Mouse (Mus musculus): Measurements from ENCODE around the gene Myt1l.

Myt1l gene

DNA sequence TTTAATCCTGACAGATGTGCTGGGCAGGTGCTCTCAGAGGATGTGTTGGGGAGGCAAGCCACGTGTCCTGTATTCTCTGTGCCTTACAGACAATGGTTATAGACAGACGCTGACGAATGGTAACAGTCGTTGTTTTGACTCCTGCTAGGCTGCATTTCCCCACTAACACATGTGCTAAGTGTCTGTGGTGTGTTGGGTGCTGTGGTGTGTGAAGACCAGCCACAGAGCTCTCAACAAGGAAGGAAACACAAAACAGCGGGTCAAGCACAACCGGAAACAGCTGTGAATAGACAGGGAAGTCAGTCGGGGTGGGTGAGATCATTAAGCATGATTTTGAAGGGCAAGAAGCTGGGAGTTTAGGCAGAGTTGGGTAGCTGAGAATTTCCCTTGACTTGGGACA, 41.1 kb downstream of the Myt1l start:
- no peak for DNase-seq

DNA sequence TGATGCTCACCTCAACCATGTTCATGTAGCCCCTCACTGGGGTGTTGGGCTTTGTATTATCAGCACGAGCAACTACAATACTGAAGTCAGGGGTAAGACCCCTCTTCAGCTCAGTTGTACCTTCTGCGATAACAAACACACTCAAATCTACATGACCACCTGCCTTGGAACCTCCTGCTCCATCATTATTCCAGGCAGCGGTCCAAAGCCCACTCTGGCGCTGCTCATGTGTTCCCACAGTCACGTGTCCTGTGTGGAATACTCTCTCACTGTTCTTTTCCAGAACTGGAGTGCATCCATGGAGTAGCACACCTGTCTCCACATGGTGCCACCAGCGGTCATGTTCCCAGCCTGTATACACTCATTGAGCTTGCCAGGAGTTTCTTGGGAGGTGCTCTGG, 42.2 kb downstream of the Myt1l start:
- DNase-seq, result no peak

DNA sequence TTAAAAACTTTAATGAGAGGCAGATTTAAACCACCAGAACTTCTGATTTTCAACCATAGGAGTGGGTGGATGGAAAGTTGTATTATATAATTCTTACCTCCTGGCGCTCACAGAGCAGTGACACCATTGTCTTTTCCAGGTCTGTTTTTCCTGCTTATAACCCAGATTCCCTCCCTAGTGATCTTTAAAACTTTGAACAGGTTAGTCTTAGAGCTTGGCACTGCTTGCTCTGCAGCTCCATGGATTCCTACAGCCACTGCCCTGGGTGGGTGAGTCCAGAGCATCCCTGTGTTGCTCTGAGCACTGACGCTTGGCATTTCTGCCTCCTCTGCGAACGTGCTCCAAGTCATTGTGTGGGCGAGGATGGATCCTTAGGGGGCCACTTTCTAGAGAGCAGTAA, 43.4 kb downstream of the Myt1l start:
- DNase-seq, result no peak

DNA sequence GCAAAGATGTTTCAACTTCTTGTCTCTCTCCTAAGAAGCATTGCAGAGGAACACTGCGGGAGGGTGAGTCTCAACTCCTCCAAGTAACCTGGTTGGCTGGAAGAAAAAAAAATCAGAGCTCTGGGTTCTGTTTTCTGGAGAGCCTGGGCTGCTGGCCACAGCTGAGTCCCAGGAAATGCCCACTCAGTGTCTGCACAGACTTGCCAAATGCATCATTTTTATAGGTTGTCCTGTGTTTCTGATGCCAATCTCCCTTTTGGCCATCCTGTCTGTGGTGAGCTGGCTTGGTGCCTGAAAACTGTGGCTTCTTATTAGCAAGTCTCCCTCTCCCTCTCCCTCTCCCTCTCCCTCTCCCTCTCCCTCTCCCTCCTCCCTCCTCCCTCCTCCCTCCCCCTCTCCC, 65.6 kb downstream of the Myt1l start:
- DNase-seq, result peak; percentile 61 to 67

DNA sequence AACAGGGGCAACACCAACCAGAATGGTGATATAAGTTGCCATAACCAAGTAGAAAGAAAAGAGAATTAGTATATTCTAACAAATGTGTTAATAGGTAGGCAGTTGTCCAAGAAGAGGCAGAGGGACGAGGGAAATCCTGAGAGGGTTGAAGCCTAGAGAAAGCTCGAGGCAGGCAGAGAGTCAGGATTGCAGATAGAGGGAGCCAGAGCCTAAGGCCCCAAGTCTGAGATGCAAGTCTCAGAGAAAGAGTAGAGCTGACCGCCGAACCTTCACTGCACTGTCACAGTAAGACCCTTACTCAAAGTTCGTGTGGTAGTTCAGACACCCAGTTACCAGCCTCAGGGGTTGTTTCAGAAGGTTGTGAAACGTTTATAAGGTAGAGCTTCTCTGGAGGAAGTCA, 71.7 kb downstream of the Myt1l start:
- DNase-seq, result no peak

DNA sequence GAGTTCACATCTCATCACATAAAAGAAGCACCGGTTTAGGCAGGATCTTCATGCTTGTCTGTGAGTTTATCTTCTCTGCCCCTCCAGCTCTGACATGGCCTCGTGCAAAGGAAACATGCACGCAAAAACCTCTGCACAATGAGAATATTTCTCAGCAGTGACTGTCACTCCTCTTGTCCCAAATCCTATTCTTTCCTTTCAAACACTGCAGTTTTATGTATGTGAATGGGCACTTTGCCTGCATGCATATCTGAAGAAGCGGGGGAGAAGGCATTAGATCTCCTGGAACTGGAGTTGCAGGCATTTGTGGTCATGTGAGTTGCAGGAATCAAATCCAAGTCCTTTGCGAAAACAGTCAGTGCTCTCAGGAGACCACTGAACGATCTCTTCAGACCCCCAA, 73.0 kb downstream of the Myt1l start:
- DNase-seq, result no peak

DNA sequence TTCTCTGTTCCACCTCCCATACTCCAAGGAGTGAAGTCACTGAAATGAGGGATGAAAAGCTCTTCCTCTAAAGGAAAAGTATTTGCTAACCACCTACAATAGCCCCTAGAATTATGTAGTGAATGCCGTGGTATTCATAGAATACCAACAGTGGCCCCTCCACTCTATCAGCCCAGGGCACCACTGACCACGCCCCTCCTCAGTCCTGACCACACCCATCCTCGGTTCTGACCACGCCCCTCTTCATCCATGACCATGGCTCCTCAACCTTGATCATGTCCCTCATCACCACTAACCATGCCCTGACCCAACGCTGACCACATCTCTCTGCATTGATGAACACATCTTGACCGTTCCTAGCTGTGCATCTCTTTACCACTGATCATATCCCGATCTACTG, 76.5 kb downstream of the Myt1l start:
- DNase-seq, result no peak

DNA sequence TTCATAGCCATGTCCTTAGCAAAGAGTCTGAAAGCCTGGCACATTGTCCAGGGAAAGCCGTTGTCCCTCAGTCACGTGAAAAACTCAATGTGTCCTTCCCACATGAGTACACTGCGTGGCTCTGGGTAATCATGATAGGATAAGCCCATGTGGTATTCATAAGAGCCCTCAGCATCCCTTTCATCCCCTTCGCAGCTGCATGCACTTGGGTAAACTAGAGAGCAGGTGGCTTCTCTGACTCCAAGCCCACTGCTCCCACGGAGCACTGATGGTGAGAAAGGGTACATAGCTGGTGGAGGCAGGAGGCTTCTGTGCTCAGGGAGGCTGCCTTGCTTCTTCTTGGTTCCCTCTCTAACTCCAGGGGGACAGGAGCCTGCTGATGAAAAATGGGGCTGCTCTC, 76.9 kb downstream of the Myt1l start:
- no peak for DNase-seq

DNA sequence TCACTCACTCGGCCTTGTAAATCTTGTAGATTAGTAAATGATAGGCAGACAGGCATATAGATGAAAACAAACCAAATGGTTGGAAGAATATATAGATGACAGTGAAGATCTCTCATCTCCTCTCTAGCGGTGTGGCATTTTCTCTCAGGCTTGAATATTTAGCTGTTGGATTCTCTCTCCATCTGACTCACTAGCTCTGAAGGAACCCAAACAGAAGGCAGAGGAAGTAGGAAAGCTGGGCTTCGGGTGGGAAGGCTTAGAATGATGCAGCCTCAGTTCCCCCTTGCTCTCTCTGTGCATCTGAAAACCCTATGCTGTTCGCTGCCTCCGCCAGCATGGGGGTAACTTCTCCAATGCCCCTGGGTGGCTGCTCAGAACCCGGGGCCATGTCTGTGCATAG, 78.0 kb downstream of the Myt1l start:
- DNase-seq, result no peak

DNA sequence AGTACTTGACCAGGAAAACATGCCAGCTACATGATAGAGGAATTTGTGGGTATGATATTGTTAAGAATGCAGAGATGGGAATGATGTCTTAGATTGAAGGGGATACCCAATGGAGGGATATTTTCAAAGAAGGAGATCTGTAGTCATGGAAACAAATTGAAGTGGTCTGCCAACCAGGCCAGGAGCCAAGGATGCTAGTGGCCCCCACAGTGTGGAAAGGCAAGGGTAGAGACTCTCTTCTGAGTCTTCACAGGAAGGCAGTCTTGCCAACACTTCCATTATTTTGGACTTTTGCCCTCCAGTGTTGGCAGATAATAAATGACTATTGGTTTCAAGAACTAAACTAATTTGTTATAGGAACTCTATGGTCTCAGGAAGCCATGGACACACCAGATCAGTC, 89.6 kb downstream of the Myt1l start:
- no peak for DNase-seq

DNA sequence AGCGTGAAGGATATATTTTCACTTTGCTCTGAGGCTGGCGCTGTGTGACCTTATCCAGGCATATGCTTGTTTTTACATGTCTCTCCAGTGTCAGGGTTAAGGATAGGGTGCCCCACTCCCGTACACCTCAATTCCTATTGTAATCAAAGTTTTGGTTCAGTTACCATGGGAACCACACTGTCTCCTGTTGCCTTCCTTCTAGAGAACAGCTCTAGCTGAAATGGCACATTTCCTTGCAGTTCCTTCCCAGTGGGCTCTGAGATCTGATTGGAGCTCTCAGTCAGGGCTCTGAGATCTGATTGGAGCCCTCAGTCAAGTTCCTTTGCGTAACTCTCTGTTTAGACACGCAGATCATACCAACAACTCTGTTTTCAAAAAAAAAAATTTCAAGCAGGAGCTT, 93.3 kb downstream of the Myt1l start:
- DNase-seq, result no peak

DNA sequence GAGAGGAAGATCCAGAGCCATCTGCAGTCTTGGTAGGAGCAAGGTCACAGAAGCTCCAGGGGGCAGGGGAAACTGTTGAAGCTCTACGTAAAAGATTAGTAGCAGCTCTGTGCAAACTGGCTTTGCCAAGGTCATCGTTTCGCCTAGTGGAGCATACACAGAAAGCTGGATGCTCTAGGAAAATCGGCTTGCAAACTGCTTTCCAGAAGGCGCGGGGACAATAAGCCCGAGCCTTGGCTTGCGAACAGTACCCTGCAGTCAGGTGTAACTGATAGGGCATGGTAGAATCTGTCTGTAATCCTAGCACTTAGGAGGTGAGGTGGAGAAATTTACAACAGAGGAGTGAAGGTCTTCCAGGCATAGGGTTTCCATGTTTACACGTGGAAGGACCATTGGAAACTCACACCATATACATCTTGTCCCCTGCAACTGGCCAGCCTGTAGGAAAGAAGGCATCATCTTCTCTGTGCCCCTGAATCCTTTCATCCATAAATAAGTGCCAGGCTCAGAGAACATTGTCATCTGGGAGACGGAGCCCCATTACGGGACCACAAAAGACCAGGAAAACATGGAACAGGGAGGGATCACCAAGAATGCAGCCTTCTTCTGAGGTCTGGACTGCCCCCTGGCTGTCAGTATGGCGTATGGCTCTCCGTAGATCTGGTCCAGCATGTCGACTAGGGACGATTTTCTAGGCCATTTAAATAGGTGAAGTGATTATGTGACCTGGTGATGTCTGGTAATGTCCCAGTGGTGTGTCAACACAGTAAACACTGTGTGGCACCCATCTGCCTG, 100.0 kb downstream of the Myt1l start:
- DNase-seq, result peak; percentile 47 to 49

DNA sequence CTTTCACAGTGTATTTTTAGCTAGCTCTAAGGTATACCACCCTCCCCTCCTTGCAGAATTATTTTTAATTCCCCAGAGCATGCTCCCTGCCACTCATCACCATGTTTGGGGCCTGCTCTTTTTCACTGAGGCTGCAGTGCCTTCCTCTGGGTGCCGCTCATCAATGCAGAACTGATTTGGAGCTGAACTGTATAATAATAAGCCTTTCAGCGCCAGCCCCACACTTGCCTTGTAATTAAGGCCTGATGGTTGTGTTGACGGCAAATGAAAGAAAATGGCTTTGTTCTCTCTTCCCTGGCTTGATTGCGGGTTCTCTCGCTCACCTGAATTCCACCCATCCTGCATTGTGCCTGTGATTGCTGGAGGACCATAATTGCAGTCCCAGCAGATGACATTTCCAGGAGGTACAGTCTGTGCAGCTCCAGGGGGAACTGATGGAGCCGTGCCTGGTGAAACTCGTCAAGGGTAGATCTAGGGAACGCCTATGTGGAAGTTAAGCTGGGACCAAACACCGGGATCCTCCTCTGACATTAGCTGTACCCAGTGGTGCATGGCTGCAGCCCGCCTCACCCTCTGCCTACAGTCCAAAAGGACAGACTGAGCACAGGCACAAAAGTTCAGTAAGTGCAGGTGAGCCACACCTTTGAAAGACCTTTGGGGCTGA, 101.8 kb downstream of the Myt1l start:
- DNase-seq, result no peak

DNA sequence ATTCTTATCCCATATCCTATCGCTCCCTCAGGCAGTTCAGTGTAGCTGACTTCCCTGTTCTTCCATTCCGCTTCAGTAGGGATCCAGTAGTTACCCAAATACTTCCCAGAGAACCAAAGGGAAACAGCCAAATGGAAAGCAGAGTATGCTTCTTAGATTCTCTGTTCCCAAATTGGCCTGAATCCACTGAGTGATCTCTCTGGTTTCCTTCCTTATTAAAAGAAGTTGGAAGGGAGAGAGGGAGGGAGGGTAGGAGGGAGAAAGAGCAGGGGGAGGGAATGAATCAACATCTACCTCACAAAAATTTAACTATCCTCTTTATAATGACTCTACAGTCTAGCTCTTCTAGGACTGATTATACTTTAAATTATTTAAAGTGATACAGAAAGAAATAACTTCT, 106.3 kb downstream of the Myt1l start:
- no peak for DNase-seq

DNA sequence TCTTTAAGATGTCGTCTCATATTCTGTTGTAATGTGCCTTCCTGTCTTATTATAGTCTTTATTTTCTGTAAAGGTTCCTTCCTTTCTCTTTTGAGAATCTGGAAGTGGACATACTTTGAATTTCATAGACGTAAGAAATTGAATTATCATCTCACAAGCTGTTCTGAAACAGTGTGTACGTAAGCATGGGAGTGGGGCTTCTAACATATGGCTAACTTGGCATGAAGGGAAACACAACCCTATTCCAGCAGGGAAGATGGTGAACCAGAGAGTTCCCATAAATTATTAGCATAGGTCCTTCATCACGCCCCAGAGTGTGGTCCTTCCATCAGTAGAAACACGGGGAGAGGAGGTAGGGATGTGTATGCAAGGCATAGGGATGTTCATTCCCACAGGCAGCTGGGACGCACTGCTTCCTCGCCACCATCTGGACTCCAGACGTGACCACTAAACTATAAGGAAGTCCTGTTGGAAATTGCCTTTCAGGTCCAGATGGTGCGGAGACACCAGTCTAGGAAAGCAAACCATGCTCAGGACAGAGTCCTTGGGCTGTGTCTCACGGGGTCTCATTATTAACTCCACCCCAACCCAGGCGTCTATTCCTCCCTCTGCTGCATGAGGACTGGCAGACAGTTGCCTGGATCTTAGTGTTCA, 111.5 kb downstream of the Myt1l start:
- DNase-seq, result no peak

DNA sequence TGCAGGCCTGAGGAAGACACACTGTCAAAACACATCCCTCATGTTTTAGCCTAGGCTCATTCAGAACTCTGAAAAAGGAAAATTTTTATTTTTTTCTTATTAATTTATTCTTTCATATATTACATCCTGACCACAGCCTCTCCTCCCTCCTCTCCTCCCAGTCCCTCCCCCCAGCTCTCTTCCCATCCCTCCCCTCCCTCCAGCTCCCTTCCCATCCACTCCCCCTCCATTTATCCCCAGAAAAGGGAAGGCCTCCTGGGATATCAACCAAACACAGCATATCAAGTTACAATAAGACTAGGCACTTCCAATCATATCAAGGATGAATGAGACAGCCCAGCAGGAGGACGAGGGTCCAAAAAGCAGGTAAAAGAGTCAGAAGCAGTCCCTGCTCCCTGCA, 112.0 kb downstream of the Myt1l start:
- DNase-seq, result no peak

DNA sequence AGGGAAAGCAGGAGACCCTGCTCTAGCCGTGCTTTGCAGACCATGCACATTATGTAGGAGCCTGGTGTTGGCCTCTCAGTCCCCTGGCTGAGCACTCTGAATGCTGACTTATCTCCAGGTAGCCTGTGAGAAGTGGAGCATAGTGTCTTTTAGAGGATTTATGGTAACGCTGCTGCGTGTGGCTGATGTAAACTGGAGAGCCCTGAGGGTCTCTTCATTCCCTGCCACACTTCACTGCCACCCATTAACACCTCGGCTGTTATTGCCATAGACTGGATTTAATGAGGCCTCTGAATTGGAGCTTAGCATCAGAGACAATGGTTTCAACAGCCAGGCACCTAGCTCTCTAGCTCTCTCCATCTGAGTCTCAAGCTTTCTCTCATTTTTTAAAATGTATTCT, 114.7 kb downstream of the Myt1l start:
- DNase-seq, result no peak

DNA sequence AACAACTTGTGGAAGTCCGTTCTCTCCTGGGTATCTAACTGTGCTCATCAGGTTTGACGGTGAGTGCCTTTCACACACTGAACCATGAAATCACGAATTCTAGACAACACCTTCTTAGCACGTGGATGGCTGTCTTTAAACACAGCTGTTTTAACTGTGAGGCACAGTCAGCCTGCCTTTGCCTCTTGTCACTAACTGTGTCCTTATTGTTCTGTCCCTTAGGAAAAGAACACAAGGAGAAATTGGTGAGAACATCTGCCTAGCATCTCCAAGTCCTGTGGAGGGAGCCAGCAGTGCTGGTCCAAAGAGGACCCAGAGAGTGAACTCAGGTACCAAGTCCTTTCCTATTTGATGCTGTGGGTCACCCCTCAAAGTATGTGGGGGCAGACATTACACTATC, 115.9 kb downstream of the Myt1l start:
- DNase-seq, result no peak

DNA sequence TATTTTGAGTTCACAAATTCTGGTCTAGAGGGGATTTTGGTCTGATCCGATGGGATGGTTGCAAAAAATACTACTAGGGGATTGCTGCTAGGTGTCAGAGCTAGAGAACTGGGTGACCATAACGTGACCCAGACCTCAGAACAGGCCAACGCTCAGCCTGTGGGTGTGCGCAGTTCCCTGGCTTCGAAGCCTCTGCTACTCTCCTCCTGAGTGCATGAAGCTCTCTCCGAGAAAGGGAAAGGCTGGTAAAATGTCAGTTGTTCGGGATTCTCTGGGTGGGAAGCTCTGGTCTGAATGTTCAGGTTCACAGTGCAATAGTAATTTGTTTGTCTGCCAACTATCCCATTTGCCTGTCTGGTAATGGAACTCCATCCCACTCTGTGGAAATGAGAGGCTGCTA, 116.5 kb downstream of the Myt1l start:
- no peak for DNase-seq

DNA sequence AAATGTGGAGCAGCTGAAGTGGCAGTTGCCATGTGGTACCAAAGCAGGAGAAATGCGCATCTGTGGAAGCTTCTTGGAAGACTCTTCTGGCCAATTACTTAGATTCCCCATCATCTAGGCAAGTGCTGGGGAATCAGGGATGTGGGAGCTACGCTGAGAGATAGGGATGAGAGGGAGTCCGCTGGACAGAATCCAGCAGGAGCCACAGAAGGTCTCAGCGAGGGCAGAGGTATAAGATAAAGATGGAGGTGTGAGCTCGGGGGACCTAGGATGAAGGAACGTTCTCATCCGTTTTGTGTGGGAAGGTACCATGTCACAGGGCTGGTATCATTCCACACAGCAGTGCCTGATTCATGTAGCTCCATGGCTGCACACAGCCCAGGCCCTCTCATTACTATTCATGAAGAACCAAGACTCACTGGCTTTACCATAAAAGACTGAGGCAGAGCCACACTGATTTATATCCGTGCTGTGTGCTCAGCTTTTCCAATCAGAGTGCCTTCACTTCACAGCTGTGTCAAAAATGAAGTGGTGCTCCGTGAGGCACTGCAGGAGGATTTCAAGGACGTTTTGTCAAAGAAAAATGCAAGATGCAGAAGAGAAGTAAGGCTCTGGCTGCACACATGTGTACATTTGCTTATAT, 121.4 kb downstream of the Myt1l start:
- DNase-seq, result no peak

DNA sequence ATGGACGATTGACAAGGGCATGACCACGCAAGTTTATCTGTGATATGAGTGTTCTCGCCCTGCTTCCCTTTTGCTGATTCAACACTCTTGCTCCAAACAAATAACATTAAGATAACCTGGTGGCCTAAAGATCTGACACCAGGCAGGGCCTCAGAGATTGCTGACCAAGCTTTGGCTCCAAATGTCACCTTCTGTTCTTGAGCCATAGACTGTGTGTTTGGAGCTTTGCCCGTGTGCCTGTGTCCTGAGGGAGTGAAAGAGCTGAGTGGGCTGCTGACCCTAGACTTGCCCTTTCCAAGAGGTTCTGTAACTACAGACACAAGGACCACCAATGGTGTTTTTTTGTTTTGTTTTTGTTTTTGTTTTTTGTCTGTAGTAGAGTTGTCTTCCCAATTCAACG, 124.3 kb downstream of the Myt1l start:
- DNase-seq, result no peak

DNA sequence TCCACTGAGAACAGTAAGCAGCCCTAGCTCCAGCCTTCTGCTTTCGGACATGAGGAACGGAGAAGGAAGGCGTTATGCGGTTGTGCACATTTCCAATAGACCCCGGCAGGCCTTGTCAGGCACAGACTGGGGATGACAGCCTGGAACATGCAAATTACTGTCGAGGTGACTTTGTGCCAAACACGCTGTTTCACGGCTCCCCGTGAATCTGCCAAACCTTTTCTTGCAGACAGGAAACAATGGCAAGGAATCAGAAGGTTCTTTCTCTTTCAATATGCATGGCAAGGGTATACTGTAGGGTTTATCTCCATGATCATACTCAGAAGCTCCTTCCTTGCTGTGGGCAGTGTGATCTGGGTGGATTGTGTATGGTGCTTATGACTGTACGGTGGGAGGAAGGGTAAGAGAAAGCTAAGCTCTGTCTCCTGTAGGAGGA, 127.0 kb downstream of the Myt1l start:
- DNase-seq, result no peak

DNA sequence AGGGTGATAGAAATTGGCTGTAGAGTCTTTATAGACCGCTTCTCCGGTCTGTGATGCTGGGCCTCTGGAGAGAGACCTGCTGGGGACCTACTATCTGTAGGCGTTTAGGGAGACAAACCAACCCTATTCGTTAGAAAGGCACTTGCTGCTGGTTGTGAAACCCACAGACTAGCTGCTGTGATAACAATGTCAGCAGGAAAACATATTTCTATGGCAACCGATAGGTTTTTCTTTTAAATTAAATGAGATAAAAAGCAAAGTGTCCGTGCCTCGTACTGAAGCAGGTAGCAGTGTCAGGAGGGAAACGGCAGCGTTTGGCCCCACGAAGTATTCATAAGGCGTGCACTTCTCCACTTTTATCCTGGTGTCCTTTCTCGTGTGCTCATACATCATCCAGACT, 127.5 kb downstream of the Myt1l start:
- no peak for DNase-seq

DNA sequence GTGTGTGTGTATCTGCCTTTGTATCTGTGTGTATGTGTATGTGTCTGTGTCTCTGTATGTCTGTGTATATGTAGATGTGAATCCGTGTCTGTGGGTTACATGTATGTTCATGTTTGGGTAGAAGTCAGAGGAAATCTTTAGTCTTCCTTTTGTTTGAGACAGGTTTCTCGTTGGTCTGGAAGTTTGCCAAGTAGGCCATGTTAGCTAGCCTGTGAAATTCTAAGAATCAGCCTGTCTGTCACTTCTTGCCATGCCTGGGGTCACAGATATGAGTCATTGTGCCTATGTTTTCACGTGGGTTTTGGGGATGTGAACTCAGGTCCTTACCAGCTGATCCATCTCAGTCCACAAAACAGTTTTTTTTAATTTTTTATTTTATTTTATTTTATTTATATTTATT, 128.9 kb downstream of the Myt1l start:
- no peak for DNase-seq

Measured in cerebellum, postnatal 36 days (tissue).